Mouse (Mus musculus) spleen, adult 2 months (tissue): ENCODE results near the gene Tmem164. TPM values are rescaled to one million over a fixed set of nuclear protein-coding genes. Genes with fewer than 3 reads are reported as not detected.

Experiments used
- DNase-seq, 2 experiments: peaks; one replicate each; pipeline versions ENCODE4 v3.0.0 to v3.0.0-alpha.2; 2012 to 2021; ENCODE audit warnings: low spot score in 2 of 2, low read depth in 1 of 2
- H3K27ac ChIP-seq: fragments of 200-500 bp; 2 replicates; pipeline ENCODE4 v1.5.1; 2012; ENCODE audit warnings: low read length, inconsistent platforms; ENCODE audit not compliant: insufficient read depth
- H3K27me3 ChIP-seq: fragments of 200-500 bp; 2 replicates; pipeline ENCODE4 v1.6.1; 2012; ENCODE audit warnings: mild to moderate bottlenecking, moderate library complexity, low read length, inconsistent platforms; ENCODE audit not compliant: control insufficient read depth, insufficient read depth
- H3K36me3 ChIP-seq: fragments of 200-500 bp; 2 replicates; pipeline ENCODE4 v1.6.1; 2012; ENCODE audit warnings: mild to moderate bottlenecking, low read length, inconsistent platforms; ENCODE audit not compliant: control insufficient read depth, insufficient read depth
- H3K4me1 ChIP-seq: fragments of 200-500 bp; 2 replicates; pipeline ENCODE4 v1.6.1; 2011; ENCODE audit warnings: inconsistent platforms; ENCODE audit not compliant: control insufficient read depth, insufficient read depth, insufficient read length
- H3K4me3 ChIP-seq: fragments of 200-500 bp; 2 replicates; pipeline ENCODE4 v1.5.1; 2011; ENCODE audit warnings: mild to moderate bottlenecking, inconsistent platforms; ENCODE audit not compliant: insufficient read depth, insufficient read length; ENCODE audit errors: extremely low read depth
- CTCF ChIP-seq: fragments of 200-500 bp; IDR thresholded peaks from 2 replicates; pipeline ENCODE4 v1.5.1; 2011; ENCODE audit warnings: mild to moderate bottlenecking, inconsistent platforms; ENCODE audit not compliant: insufficient read depth, insufficient read length, insufficient replicate concordance; ENCODE audit errors: extremely low read depth
- POLR2A ChIP-seq: fragments of 200-500 bp; IDR thresholded peaks from 2 replicates; pipeline ENCODE4 v1.6.1; 2011; ENCODE audit warnings: low read depth, low read length, inconsistent platforms
- WGBS: fragments of 180-500 bp; shearing (Covaris S2); methylation state at CpG from one replicate; pipeline ENCODE4 v1.1.7; 2018; 5-methylcytosine and 5-hydroxymethylcytosine counted together
- polyA plus RNA-seq: library from polyadenylated mRNA; depleted of rRNA; stranded (reverse); fragments of >200 nt; gene quantifications from 2 replicates; pipeline ENCODE4 v1.2.3, GENCODE M21; 2012

Tmem164 gene
- polyA plus RNA-seq, 1 experiment, result 13.4 TPM

DNA sequence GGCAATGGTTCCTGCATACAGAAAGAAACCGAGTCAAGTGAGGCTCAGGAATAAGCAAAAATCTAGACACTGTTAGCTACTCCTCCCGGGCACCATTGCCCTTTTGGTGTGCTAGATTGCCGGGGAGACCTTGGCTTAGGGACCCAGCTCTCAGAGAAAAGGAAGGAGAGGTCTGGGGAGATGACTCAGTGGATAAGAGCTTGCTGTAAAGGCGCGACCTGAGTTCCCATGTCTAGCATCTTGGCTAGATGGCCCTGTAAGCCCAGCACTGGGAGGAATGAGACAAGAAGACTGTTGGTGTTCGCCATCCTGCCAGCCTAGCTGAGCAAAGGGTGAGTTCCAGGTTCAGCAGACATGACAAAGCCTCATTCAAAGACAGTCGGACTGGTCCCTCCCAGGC, 158.2 kb downstream of the Tmem164 start:
- H3K27me3 ChIP-seq, result no peaks in the 10 kb centered on the region
- no peak overlapping the region for H3K4me3 ChIP-seq
- 89% methylated on average over 7 of the region's 7 CpGs for WGBS
- H3K36me3 ChIP-seq, result no peaks in the 10 kb centered on the region
- no peak overlapping the region for H3K27ac ChIP-seq
- H3K4me1 ChIP-seq, result no peaks in the 10 kb centered on the region
- no peak for DNase-seq
- TF ChIP-seq POLR2A, result no peak
- TF ChIP-seq CTCF, result no peak

DNA sequence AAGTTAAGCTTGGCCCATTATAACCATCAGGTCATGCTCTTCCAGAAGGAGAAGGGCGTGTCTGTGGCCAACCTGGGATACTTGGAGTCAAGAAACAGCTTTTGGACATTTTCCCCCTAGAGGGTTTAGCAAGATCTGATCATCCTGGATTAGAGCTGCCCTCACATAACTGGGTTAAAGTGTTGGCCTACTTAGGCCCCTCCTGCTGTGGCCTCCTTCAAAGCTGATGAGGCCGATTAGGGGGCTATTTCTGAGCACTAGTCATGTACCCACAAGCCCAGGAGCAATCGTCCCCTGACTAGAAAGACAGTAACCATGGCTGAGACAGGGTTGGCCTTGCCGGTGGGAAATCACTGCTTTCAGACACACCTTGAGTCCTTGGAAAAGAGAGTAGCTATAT, 160.7 kb downstream of the Tmem164 start:
- DNase-seq, result no peak
- no peak for TF ChIP-seq CTCF
- H3K4me3 ChIP-seq, result no peak overlapping the region
- WGBS, result 85% methylated on average over 4 of the region's 4 CpGs
- H3K4me1 ChIP-seq, result no peaks in the 10 kb centered on the region
- H3K36me3 ChIP-seq, result no peaks in the 10 kb centered on the region
- no peak overlapping the region for H3K27ac ChIP-seq
- no peaks in the 10 kb centered on the region for H3K27me3 ChIP-seq

DNA sequence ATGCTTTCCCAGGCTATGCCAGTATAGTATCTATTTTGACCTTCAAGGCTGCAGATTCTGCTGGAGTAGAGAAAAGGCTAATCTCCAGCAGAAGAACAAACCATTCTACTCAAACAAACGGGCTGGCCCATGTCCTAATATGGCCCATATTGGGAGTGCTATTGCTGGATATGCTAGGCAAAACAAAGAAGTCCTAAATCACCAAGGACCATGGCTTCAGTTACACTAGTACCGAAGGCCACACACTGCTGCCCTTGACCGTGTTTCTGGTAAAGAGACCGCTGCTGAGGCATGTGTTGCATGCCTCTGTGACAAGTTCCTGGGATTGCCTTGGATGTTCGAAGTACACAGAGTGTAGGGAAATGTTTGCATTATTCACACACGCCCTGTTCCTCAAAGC, 165.1 kb downstream of the Tmem164 start:
- Histone ChIP-seq H3K36me3 (no peaks in the 10 kb centered on the region), H3K4me3 (no peak overlapping the region), H3K27me3 (no peaks in the 10 kb centered on the region), H3K27ac (no peak overlapping the region), H3K4me1 (no peaks in the 10 kb centered on the region)
- TF ChIP-seq POLR2A (no peak), CTCF (no peak)
- DNase-seq, result no peak
- WGBS, result 90% methylated on average over 6 of the region's 6 CpGs

DNA sequence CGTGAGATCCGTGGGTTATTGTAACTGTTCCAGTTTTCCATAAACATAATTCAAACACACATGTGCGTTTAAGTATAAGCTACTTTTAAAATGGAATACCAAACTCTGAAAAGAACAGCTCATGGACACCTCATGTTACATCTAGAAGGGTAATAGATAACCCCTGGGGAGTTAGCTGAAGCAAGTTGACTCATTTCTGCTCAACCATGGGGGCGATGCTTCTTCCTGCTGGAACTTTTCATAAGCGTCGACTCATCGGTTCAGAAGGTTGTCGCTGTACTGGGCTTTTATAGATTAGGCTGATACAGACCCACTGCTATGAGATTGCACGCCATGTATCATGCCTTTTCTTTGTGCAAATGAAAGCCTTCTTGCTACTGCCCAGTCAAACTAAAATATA, 166.8 kb downstream of the Tmem164 start:
- Histone ChIP-seq H3K4me1 (no peaks in the 10 kb centered on the region), H3K4me3 (no peak overlapping the region), H3K27ac (no peak overlapping the region), H3K27me3 (no peaks in the 10 kb centered on the region), H3K36me3 (no peaks in the 10 kb centered on the region)
- TF ChIP-seq POLR2A (no peak), CTCF (no peak)
- WGBS, result 83% methylated on average over 9 of the region's 9 CpGs
- DNase-seq, result no peak

DNA sequence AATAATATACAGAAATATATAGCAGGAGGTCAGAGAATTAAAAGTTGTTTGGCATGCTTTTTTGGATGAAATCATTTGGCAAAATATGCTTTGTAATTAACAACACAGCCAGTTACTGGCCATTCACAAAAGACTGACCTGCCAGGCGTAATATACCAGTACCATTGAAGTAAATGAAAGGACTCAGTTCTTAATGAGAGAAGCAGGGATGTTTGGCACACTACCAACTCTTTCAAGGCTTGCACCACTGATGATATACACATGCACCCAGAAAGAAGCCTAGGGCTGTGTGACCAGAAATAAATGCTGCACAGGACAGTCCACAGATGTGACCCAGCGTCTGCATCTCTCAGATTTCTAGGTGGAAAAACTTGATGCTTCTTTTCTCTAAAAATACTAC, 188.6 kb downstream of the Tmem164 start:
- no peak overlapping the region for H3K27ac ChIP-seq
- H3K27me3 ChIP-seq, result no peaks in the 10 kb centered on the region
- no peak overlapping the region for H3K4me3 ChIP-seq
- WGBS, result 89% methylated on average over 2 of the region's 2 CpGs
- no peaks in the 10 kb centered on the region for H3K4me1 ChIP-seq
- no peaks in the 10 kb centered on the region for H3K36me3 ChIP-seq
- no peak for TF ChIP-seq CTCF
- no peak for TF ChIP-seq POLR2A
- no peak for DNase-seq

DNA sequence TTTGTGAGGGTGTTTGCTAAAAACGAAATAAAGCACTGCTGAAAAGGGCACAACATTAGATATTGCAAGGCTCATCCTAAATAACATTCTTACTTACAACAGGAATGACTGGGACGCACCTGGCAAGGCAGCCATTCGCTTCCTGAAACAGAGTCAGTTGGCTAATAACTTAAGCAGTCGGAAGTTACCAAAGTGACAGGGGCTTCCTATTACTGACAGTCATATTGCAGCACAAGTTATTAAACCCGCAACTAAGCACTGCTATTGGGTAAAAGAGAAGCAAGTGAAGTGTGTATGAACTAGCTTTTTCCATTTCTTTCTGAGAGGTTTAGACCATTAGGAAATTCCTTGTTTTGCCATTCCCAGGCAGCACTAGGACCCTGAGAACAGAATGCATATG, 201.0 kb downstream of the Tmem164 start:
- Histone ChIP-seq H3K4me1 (no peaks in the 10 kb centered on the region), H3K4me3 (no peak overlapping the region), H3K27me3 (no peaks in the 10 kb centered on the region), H3K36me3 (no peaks in the 10 kb centered on the region), H3K27ac (no peak overlapping the region)
- 65% methylated on average over 5 of the region's 5 CpGs for WGBS
- TF ChIP-seq CTCF (no peak), POLR2A (no peak)
- no peak for DNase-seq

DNA sequence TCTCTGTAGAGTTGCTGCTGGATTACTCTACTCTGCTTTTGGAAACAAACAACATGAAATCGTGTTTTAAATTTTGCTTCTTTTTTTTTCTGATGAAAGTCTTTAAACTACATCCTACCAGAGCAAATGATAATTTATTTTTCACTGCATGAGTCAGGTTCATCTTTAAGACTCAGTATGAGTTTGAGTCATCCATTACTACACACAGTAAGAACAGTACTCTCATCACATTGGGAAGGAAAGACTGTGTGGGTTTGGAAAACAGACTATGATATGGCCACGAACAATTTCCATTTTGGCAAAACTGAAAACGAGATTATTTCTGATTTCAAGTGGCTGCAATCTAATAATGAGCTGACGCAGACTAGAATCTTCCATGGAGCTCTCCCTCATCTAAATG, 202.4 kb downstream of the Tmem164 start:
- WGBS, result 76% methylated on average over 4 of the region's 4 CpGs
- no peaks in the 10 kb centered on the region for H3K27me3 ChIP-seq
- no peak for TF ChIP-seq CTCF
- TF ChIP-seq POLR2A, result no peak
- no peak for DNase-seq
- H3K4me3 ChIP-seq, result no peak overlapping the region
- H3K36me3 ChIP-seq, result no peaks in the 10 kb centered on the region
- H3K4me1 ChIP-seq, result no peaks in the 10 kb centered on the region
- H3K27ac ChIP-seq, result no peak overlapping the region

DNA sequence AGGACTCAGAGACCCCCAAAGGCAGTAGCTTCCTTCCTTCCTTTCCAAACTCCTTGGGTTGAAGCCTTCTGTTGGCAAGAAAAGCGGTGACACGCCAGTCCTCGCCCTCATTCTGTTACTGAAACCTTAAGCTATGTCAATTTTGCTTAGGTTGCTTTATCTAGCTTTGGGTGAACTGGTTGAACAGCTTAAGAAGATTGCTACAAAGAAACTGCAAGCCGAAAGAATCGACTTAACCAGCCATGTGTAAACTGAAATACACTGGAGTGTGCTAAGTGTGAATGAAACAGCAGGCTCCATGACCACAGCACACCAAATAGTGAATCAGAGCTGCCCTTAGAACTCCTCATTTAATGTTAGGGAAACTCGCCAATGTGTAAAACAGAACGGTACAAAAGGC, 204.8 kb downstream of the Tmem164 start:
- Histone ChIP-seq H3K27ac (no peak overlapping the region), H3K4me1 (no peaks in the 10 kb centered on the region), H3K27me3 (no peaks in the 10 kb centered on the region), H3K36me3 (no peaks in the 10 kb centered on the region), H3K4me3 (no peak overlapping the region)
- WGBS, result 85% methylated on average over 7 of the region's 7 CpGs
- no peak for TF ChIP-seq CTCF
- no peak for TF ChIP-seq POLR2A
- no peak for DNase-seq
